Mouse (Mus musculus) liver, adult 2 months (tissue): Measurements from ENCODE around the gene 4933428G20Rik.

Source experiments
- CTCF ChIP-seq: fragments of 200-500 bp; IDR thresholded peaks from 2 replicates; pipeline ENCODE4 v1.5.1; 2011; ENCODE audit warnings: low read depth, low read length, control low read depth
- POLR2A ChIP-seq: fragments of 200-500 bp; IDR thresholded peaks from 2 replicates; pipeline ENCODE4 v1.6.1; 2011; ENCODE audit warnings: low read length, control low read depth; ENCODE audit not compliant: insufficient read depth; ENCODE audit errors: extremely low read depth

- TF ChIP-seq CTCF (no peak), POLR2A (no peak)
Observed at GRCm38 (mm10) chr11:97463991-97464390, 36.1 kb downstream of the 4933428G20Rik start.
